Mouse (Mus musculus) forebrain, embryonic 14.5 days (tissue): Measurements from ENCODE around the gene Rbpms2. TPM values are rescaled to one million over a fixed set of nuclear protein-coding genes. Genes with fewer than 3 reads are reported as not detected.
A peak's percentile ranks its signal among the peaks of the same experiment; 100 is the strongest.

Experiments used
- ATAC-seq: fragments of 200-750 bp; cut with Nextera tagmentation; 2 replicates; pipeline ENCODE4 v1.8.0; 2017; ENCODE audit warnings: mild to moderate bottlenecking, moderate library complexity
- DNase-seq: peaks from one replicate; pipeline ENCODE4 v3.0.0-alpha.2; 2015; ENCODE audit warnings: low spot score
- H3K27ac ChIP-seq: fragments of 300-500 bp; sonication (generic); 2 replicates; pipeline ENCODE4 v1.5.1; 2014; ENCODE audit warnings: low read depth, mild to moderate bottlenecking, control low read depth, low read length, moderate library complexity
- H3K27me3 ChIP-seq: fragments of 300-500 bp; sonication (generic); replicated peaks from 2 replicates; pipeline ENCODE4 v1.6.1; 2014; ENCODE audit warnings: low read length, control low read depth, mixed read lengths; ENCODE audit not compliant: control insufficient read depth, insufficient read depth
- H3K36me3 ChIP-seq: fragments of 300-500 bp; sonication (generic); 2 replicates; pipeline ENCODE4 v1.6.1; 2014; ENCODE audit warnings: low read length, control low read depth; ENCODE audit not compliant: control insufficient read depth, insufficient read depth
- H3K4me1 ChIP-seq: fragments of 300-500 bp; sonication (generic); 2 replicates; pipeline ENCODE4 v1.6.1; 2014; ENCODE audit warnings: antibody characterized with exemption, low read length, control low read depth; ENCODE audit not compliant: control insufficient read depth, insufficient read depth
- H3K4me2 ChIP-seq: fragments of 300-500 bp; sonication (generic); 2 replicates; pipeline ENCODE4 v1.6.1; 2014; ENCODE audit warnings: mild to moderate bottlenecking, control low read depth, low read length
- H3K4me3 ChIP-seq: fragments of 300-500 bp; sonication (generic); 2 replicates; pipeline ENCODE4 v1.5.1; 2014; ENCODE audit warnings: low read depth, low read length, control low read depth
- H3K9ac ChIP-seq: fragments of 300-500 bp; sonication (generic); 2 replicates; pipeline ENCODE4 v1.6.1; 2014; ENCODE audit warnings: mild to moderate bottlenecking, low read length, control low read depth, moderate library complexity
- H3K9me3 ChIP-seq: fragments of 300-500 bp; sonication (generic); replicated peaks from 2 replicates; pipeline ENCODE4 v1.6.1; 2016; ENCODE audit warnings: low read length, control low read depth, mixed read lengths; ENCODE audit not compliant: control insufficient read depth
- WGBS: fragments of 180-500 bp; shearing (Covaris S2); extraction: QIAGEN DNeasy Blood & Tissue Kit; methylation state at CpG from one replicate; pipeline ENCODE4 v1.1.7; 2014; 5-methylcytosine and 5-hydroxymethylcytosine counted together
- polyA plus RNA-seq: library from polyadenylated mRNA; unstranded; fragments of >200 nt; fragmentation: Nextera tagmentation; extraction: Ambion mirVana; gene quantifications from 2 replicates; pipeline ENCODE4 v1.2.1, GENCODE M21; 2014

Gene Rbpms2
- polyA plus RNA-seq, 1 experiment from 2014 or later: 3.8 TPM

- peaks cover 7% of the 10 kb centered on the region; the same call in 1 of the 2 replicates for H3K4me1 ChIP-seq
- H3K4me2 ChIP-seq: peak overlapping the region; percentile 98
- no peaks in the 10 kb centered on the region for H3K9me3 ChIP-seq
- peak; percentile 79 for ATAC-seq
- peak; percentile 19 for DNase-seq
- H3K36me3 ChIP-seq: no peaks in the 10 kb centered on the region
- H3K27me3 ChIP-seq: peaks cover 42% of the 10 kb centered on the region
- H3K27ac ChIP-seq: no peak overlapping the region
- peak overlapping the region; percentile 61 for H3K9ac ChIP-seq
- under 1% methylated on average over 66 of the region's 78 CpGs for WGBS
- H3K4me3 ChIP-seq: peak overlapping the region; percentile 64
These were observed 1.3 kb downstream of the Rbpms2 start for GRCm38 (mm10) chr9:65630631-65631353.

- H3K27me3 ChIP-seq: peaks cover 42% of the 10 kb centered on the region
- peak overlapping the region; percentile 64 for H3K4me3 ChIP-seq
- peak overlapping the region; percentile 61 for H3K9ac ChIP-seq
- H3K4me1 ChIP-seq: peaks cover 7% of the 10 kb centered on the region; the same call in 1 of the 2 replicates
- H3K4me2 ChIP-seq: peak overlapping the region; percentile 98
- no peaks in the 10 kb centered on the region for H3K36me3 ChIP-seq
- DNase-seq (no peak), ATAC-seq (0 out of 2 replicates have a peak, but pooled peaks have one; percentile 5)
- no peaks in the 10 kb centered on the region for H3K9me3 ChIP-seq
- no peak overlapping the region for H3K27ac ChIP-seq
- WGBS: 13% methylated on average over 16 of the region's 16 CpGs
These were observed 2.0 kb downstream of the Rbpms2 start for GRCm38 (mm10) chr9:65631354-65632021.

DNA sequence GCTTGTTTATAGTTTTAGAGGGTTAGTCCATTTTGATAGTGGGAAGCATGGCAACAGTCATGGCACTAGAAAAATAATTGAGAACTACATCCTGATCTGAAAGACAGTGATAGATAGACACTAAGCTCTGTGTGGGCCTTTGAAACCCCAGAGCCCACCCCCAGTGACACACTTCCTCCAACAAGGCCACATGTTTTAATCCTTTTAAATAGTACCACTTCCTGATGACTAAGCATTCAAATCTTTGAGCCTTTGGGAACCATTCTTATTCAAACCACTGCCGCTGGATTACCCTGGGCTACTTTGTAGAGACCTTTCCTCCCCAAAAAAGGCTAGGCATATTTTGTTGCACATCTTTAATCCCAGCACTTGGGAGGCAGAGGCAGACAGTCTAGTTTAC lies 6.3 kb downstream of the Rbpms2 start:
- Histone ChIP-seq H3K4me3 (no peak overlapping the region), H3K9me3 (no peaks in the 10 kb centered on the region), H3K9ac (no peak overlapping the region), H3K27me3 (peaks cover 18% of the 10 kb centered on the region), H3K4me1 (no peaks in the 10 kb centered on the region), H3K4me2 (no peak overlapping the region), H3K36me3 (no peaks in the 10 kb centered on the region), H3K27ac (no peak overlapping the region)
- no peak for DNase-seq
- no peak for ATAC-seq
- WGBS: 53% methylated on average over 1 of the region's 1 CpGs

GRCm38 (mm10) chr9:65636926-65637325 lies 7.5 kb downstream of the Rbpms2 start:
- DNase-seq: no peak
- Histone ChIP-seq H3K36me3 (no peaks in the 10 kb centered on the region), H3K4me1 (no peaks in the 10 kb centered on the region), H3K9ac (no peak overlapping the region), H3K27ac (no peak overlapping the region), H3K4me2 (no peak overlapping the region), H3K9me3 (no peaks in the 10 kb centered on the region), H3K27me3 (peaks cover 6% of the 10 kb centered on the region; the same call in 1 of the 2 replicates), H3K4me3 (no peak overlapping the region)
- 84% methylated on average over 4 of the region's 4 CpGs for WGBS
- ATAC-seq: no peak

GRCm38 (mm10) chr9:65639065-65639464 lies 9.6 kb downstream of the Rbpms2 start:
- ATAC-seq: no peak

DNA sequence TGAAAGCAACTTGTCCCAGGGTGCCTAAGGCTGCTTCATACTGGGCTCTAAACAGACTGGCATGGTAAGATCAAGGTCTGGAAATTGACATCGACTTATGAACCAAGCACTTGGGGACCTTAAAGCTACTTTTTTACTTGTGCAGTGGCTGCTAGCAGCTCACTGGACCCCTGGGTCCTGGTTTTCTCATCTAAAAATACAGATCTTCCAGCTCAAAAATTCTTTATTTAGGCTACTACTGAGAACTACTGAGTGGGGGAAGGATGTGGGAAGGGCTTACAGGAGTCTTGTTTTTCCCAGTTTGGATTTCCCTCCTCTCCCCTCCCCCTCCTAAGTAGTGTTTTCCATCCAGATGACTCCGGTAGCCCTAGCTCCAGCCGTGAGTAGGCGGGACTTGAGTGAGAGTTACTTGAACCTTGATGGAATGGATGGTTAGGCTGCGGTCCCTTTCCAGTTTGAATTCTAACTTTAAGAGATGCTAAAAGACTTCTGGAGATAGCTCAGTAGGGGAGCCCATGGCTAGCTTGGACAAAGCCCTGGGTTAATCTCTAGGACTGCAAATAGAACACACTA lies 11.5 kb downstream of the Rbpms2 start:
- no peak overlapping the region for H3K4me3 ChIP-seq
- H3K9ac ChIP-seq: no peak overlapping the region
- no peak overlapping the region for H3K27ac ChIP-seq
- no peak for DNase-seq
- H3K9me3 ChIP-seq: no peaks in the 10 kb centered on the region
- no peak for ATAC-seq
- H3K27me3 ChIP-seq: no peaks in the 10 kb centered on the region
- no peaks in the 10 kb centered on the region for H3K4me1 ChIP-seq
- H3K36me3 ChIP-seq: no peaks in the 10 kb centered on the region
- no peak overlapping the region for H3K4me2 ChIP-seq
- 10% methylated on average over 5 of the region's 5 CpGs for WGBS

More at GRCm38 (mm10) chr9:65639065-65639464, 9.6 kb downstream of the Rbpms2 start:
- Histone ChIP-seq H3K9ac (no peak overlapping the region), H3K4me3 (no peak overlapping the region), H3K27ac (no peak overlapping the region), H3K9me3 (no peaks in the 10 kb centered on the region), H3K27me3 (no peaks in the 10 kb centered on the region), H3K36me3 (no peaks in the 10 kb centered on the region), H3K4me2 (no peak overlapping the region), H3K4me1 (no peaks in the 10 kb centered on the region)
- no peak for DNase-seq
- WGBS: 50% methylated on average over 5 of the region's 5 CpGs

- 10% methylated on average over 12 of the region's 12 CpGs for WGBS
- Histone ChIP-seq H3K4me3 (no peak overlapping the region), H3K4me1 (no peaks in the 10 kb centered on the region), H3K4me2 (no peak overlapping the region), H3K9ac (no peak overlapping the region), H3K36me3 (no peaks in the 10 kb centered on the region), H3K27me3 (no peaks in the 10 kb centered on the region), H3K27ac (no peak overlapping the region), H3K9me3 (no peaks in the 10 kb centered on the region)
- ATAC-seq (no peak), DNase-seq (no peak)
These were observed 12.1 kb downstream of the Rbpms2 start for GRCm38 (mm10) chr9:65641446-65642052.

DNA sequence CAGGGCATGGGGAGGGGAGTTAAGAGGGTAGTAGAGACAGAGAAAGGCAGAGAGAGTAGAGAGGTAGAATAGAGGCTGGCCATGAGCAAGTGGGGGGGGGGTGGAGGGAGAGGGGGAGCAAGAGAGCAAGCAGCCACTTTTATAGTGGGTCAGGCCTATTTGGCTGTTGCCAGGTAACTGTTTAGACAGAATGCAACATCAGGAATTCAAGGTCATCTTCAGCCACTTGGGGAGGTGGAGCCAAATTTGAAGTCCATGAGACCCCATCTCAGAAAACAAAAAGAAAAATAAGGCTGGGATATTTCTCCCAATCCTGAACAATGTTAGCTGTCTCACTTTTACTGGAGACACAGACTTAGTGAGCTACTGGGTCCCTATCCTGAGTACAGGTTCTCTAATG lies 13.1 kb downstream of the Rbpms2 start:
- no peaks in the 10 kb centered on the region for H3K27me3 ChIP-seq
- DNase-seq (no peak), ATAC-seq (no peak)

More for the DNA sequence above, 13.1 kb downstream of the Rbpms2 start:
- Histone ChIP-seq H3K9me3 (no peaks in the 10 kb centered on the region), H3K4me3 (no peak overlapping the region), H3K36me3 (no peaks in the 10 kb centered on the region), H3K4me2 (no peak overlapping the region), H3K4me1 (no peaks in the 10 kb centered on the region), H3K9ac (no peak overlapping the region), H3K27ac (no peak overlapping the region)
